Mouse (Mus musculus): ENCODE measurements around the gene Slc1a7. TPM values are rescaled to one million over a fixed set of nuclear protein-coding genes. Genes with fewer than 3 reads are reported as not detected.
A peak's percentile ranks its signal among the peaks of the same experiment; 100 is the strongest.

The Slc1a7 gene
- polyA plus RNA-seq, 1 experiment: 0.05 TPM

DNA sequence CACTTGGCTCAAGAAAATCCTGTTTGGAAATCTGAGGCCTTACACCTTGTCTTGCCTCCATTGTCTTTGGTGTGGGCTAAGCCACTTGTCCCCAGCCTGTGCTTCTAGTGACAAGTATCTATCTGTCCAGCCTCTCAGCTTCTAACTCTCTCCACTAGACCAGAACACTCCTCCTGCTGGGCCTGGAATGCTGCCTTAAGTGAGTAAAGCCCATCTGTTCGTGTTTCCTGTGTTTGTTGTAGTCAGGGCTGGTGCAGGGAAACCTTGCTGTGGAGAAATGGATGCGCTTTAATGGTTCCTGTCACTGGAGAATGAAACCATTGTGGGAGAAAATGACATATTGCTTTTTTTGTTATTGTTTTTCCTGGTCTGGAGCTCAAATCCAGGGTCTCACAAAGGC lies 11.4 kb downstream of the Slc1a7 start:
- Histone ChIP-seq H3K4me1 (ENCODE audit: control insufficient read depth, insufficient read depth, insufficient read length) (no peaks in the 10 kb centered on the region), H3K27me3 (ENCODE audit: control insufficient read depth, insufficient read depth, low read length) (no peaks in the 10 kb centered on the region), H3K27ac (ENCODE audit: insufficient read depth, low read length) (no peak overlapping the region), H3K4me3 (ENCODE audit: extremely low read depth, insufficient read depth, insufficient read length) (no peak overlapping the region), H3K36me3 (ENCODE audit: control insufficient read depth, insufficient read depth, low read length) (no peaks in the 10 kb centered on the region)
- DNase-seq (ENCODE audit: low read depth in 1 of 2, low spot score in 2 of 2): no peak
- TF ChIP-seq POLR2A (IDR thresholded peaks at IDR 0.05; ENCODE audit: low read depth, low read length) (no peak), CTCF (IDR thresholded peaks at IDR 0.05; ENCODE audit: extremely low read depth, insufficient read depth, insufficient read length, insufficient replicate concordance) (no peak)
- WGBS: 67% methylated on average over 2 of the region's 2 CpGs

DNA sequence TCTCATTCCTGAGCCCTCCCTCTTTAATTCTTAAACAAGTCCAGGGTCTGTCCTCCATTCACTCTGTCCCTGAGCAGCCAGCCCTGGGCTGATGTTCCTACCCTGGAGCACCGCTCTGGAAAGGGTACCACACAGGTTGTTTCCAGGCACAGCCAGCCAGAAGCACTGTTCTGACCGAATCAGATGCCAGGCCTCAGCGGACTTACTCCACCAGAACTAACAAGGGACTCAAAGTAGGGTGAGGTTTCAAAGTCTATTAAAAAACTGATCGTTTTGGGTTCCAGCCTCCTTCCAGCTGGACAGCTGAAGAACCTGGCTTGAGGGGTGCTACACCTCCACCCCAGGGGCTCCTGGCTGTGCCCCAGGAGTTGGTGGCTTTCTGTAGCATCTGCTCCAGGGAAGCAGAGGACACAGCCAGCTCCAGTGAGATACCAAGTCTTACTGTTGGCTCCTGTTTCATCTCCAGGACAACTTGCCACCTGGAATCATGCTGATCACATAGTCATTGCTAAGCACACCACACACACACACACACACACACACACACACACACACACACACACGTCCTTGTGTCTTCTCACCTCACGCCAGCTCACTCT lies 12.0 kb downstream of the Slc1a7 start:
- WGBS: 79% methylated on average over 6 of the region's 6 CpGs
- Histone ChIP-seq H3K27me3 (ENCODE audit: control insufficient read depth, insufficient read depth, low read length) (no peaks in the 10 kb centered on the region), H3K4me1 (ENCODE audit: control insufficient read depth, insufficient read depth, insufficient read length) (no peaks in the 10 kb centered on the region), H3K27ac (ENCODE audit: insufficient read depth, low read length) (no peak overlapping the region), H3K36me3 (ENCODE audit: control insufficient read depth, insufficient read depth, low read length) (no peaks in the 10 kb centered on the region), H3K4me3 (ENCODE audit: extremely low read depth, insufficient read depth, insufficient read length) (no peak overlapping the region)
- no peak for TF ChIP-seq POLR2A (IDR thresholded peaks at IDR 0.05; ENCODE audit: low read depth, low read length)
- no peak for TF ChIP-seq CTCF (IDR thresholded peaks at IDR 0.05; ENCODE audit: extremely low read depth, insufficient read depth, insufficient read length, insufficient replicate concordance)
- DNase-seq (ENCODE audit: low read depth in 1 of 2, low spot score in 2 of 2): no peak

DNA sequence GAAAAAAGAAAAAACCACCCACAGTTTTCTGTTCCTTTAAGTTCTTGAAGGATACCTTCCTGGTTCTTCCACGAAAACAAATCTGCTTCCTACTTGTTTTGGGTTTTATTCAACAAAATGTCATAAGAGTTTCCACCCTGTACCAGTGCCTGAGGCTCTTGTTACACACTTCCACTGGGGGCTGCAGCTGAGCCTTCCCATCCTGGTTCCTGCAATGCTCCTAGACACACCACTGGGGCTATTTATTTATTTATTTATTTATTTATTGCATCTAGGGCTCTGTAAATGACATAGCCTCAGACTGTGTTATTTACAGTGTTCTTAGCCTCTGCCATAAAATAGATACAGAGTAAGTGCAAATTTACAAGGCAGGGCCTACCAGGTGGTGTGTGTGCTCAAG lies 15.6 kb downstream of the Slc1a7 start:
- Histone ChIP-seq H3K27me3 (ENCODE audit: control insufficient read depth, insufficient read depth, low read length) (no peaks in the 10 kb centered on the region), H3K36me3 (ENCODE audit: control insufficient read depth, insufficient read depth, low read length) (no peaks in the 10 kb centered on the region), H3K4me3 (ENCODE audit: extremely low read depth, insufficient read depth, insufficient read length) (no peak overlapping the region), H3K4me1 (ENCODE audit: control insufficient read depth, insufficient read depth, insufficient read length) (no peaks in the 10 kb centered on the region), H3K27ac (ENCODE audit: insufficient read depth, low read length) (no peak overlapping the region)
- no peak for TF ChIP-seq CTCF (IDR thresholded peaks at IDR 0.05; ENCODE audit: extremely low read depth, insufficient read depth, insufficient read length, insufficient replicate concordance)
- no peak for TF ChIP-seq POLR2A (IDR thresholded peaks at IDR 0.05; ENCODE audit: low read depth, low read length)
- DNase-seq (ENCODE audit: low read depth in 1 of 2, low spot score in 2 of 2): no peak
- WGBS: 88% methylated on average over 1 of the region's 1 CpGs

DNA sequence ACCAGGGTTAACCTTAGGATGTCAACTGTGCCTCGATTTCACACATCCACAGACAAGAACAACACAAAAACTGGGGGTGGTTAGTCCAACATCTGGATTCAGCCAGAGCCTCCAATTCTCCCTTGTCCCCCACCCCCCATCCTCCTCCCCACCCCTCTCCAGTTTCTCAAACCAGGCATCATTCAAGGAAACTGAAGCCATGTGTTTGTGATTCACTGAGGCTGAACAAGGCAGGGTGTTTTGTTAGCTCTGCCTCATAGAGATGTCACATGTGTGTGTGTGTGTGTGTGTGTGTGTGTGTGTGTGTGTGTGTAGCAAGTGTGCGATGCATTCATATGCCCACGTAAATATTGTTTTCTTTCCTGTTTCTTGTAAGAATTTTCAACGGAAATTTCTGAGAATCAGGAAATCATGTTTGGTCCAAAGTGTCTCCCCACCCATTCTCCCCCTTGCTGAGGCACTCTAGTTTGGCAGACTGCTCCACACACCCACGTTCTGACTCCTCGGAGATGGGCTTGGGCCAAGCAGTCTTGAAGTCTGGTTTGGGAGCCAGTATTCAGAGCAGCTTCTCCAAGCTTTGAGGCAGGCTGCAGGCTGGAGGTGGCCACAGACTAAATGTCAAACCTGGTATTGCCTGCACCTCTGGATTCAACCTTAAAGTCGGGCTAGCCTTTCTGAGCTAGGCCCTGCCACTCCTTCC lies 16.3 kb downstream of the Slc1a7 start:
- Histone ChIP-seq H3K4me3 (ENCODE audit: extremely low read depth, insufficient read depth, insufficient read length) (no peak overlapping the region), H3K27ac (ENCODE audit: insufficient read depth, low read length) (0 out of 2 replicates have a peak overlapping the region, but pooled peaks have one; percentile 12), H3K27me3 (ENCODE audit: control insufficient read depth, insufficient read depth, low read length) (no peaks in the 10 kb centered on the region), H3K4me1 (ENCODE audit: control insufficient read depth, insufficient read depth, insufficient read length) (peaks cover 2% of the 10 kb centered on the region; the same call in 1 of the 2 replicates), H3K36me3 (ENCODE audit: control insufficient read depth, insufficient read depth, low read length) (no peaks in the 10 kb centered on the region)
- DNase-seq (ENCODE audit: low read depth in 1 of 2, low spot score in 2 of 2): no peak
- 68% methylated on average over 7 of the region's 7 CpGs for WGBS
- TF ChIP-seq POLR2A (IDR thresholded peaks at IDR 0.05; ENCODE audit: low read depth, low read length) (no peak), CTCF (IDR thresholded peaks at IDR 0.05; ENCODE audit: extremely low read depth, insufficient read depth, insufficient read length, insufficient replicate concordance) (no peak)

DNA sequence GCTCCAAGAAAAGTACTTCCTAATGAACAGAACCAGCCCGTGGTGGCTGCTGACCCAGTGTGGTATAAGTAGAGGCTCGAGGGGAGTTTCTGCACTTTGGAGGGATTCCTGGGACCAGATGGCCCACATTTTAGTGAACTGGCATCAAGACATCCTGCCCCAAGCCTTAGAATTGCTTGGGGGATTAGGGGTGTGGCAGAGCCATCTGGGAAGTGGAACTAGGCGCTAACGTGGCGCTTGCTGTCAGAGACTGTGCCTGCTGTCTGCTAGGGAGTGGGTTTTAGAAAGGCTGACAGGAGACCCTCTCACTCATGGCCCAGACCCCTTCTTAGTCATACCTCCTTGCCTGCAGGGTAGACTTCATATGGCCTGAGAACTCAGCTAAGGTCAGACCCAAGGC lies 17.7 kb downstream of the Slc1a7 start:
- Histone ChIP-seq H3K27ac (ENCODE audit: insufficient read depth, low read length) (no peak overlapping the region), H3K4me1 (ENCODE audit: control insufficient read depth, insufficient read depth, insufficient read length) (peaks cover 2% of the 10 kb centered on the region; the same call in 1 of the 2 replicates), H3K27me3 (ENCODE audit: control insufficient read depth, insufficient read depth, low read length) (no peaks in the 10 kb centered on the region), H3K4me3 (ENCODE audit: extremely low read depth, insufficient read depth, insufficient read length) (no peak overlapping the region), H3K36me3 (ENCODE audit: control insufficient read depth, insufficient read depth, low read length) (no peaks in the 10 kb centered on the region)
- TF ChIP-seq POLR2A (IDR thresholded peaks at IDR 0.05; ENCODE audit: low read depth, low read length) (no peak), CTCF (IDR thresholded peaks at IDR 0.05; ENCODE audit: extremely low read depth, insufficient read depth, insufficient read length, insufficient replicate concordance) (no peak)
- WGBS: 77% methylated on average over 5 of the region's 5 CpGs
- no peak for DNase-seq (ENCODE audit: low read depth in 1 of 2, low spot score in 2 of 2)

DNA sequence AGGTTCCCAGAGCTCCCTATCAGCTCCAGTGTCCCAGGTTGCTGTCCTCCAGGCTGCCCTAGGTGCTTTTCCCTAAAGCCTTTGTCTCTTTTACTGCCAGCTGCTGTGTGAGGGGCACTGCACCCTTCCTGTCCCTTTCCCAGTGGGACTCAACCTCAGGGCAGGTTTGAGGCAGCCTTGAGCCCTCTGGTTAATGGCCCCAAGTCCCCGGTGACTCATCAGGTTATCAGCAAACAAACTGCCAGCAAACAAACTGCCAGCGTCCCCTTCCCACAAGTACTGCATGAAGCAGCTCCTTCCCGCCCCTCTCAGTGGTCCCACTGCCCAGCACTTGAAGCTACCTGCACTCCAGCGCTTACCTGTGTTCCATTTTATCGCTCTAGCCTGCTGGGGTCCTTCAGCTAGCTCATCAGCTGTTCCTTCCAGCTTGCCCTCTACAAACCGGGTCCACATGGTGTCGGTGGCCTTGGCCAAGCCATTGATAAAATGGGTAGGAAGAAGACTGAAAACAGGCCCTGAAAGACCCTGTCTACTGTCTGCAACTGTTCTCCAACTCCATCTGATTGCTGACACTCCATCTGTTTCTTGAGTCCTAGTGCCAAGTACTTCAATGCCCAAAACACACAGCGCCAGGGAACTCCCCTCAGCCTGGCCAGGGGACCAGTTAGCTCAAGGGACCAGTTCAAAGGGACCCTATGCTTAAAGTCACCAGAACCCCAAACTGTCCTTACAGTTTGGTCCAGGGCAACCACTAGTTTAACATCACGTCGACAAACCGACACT lies 18.4 kb downstream of the Slc1a7 start:
- WGBS: 85% methylated on average over 11 of the region's 11 CpGs
- no peak for DNase-seq (ENCODE audit: low read depth in 1 of 2, low spot score in 2 of 2)
- peaks cover 2% of the 10 kb centered on the region; the same call in 1 of the 2 replicates for H3K4me1 ChIP-seq (ENCODE audit: control insufficient read depth, insufficient read depth, insufficient read length)
- H3K27ac ChIP-seq (ENCODE audit: insufficient read depth, low read length): no peak overlapping the region
- H3K36me3 ChIP-seq (ENCODE audit: control insufficient read depth, insufficient read depth, low read length): no peaks in the 10 kb centered on the region
- H3K27me3 ChIP-seq (ENCODE audit: control insufficient read depth, insufficient read depth, low read length): no peaks in the 10 kb centered on the region
- TF ChIP-seq POLR2A (IDR thresholded peaks at IDR 0.05; ENCODE audit: low read depth, low read length): no peak
- no peak for TF ChIP-seq CTCF (IDR thresholded peaks at IDR 0.05; ENCODE audit: extremely low read depth, insufficient read depth, insufficient read length, insufficient replicate concordance)
- no peak overlapping the region for H3K4me3 ChIP-seq (ENCODE audit: extremely low read depth, insufficient read depth, insufficient read length)

All from spleen, adult 2 months (tissue).